Mouse (Mus musculus): ENCODE data around the gene Adi1. TPM values are rescaled to one million over a fixed set of nuclear protein-coding genes. Genes with fewer than 3 reads are reported as not detected.
A peak's percentile ranks its signal among the peaks of the same experiment; 100 is the strongest.

The Adi1 gene
- 28.6 and 32.1 TPM in 2 replicates for polyA plus RNA-seq (2015; fragmentation: Nextera tagmentation; extraction: Ambion mirVana)

DNA sequence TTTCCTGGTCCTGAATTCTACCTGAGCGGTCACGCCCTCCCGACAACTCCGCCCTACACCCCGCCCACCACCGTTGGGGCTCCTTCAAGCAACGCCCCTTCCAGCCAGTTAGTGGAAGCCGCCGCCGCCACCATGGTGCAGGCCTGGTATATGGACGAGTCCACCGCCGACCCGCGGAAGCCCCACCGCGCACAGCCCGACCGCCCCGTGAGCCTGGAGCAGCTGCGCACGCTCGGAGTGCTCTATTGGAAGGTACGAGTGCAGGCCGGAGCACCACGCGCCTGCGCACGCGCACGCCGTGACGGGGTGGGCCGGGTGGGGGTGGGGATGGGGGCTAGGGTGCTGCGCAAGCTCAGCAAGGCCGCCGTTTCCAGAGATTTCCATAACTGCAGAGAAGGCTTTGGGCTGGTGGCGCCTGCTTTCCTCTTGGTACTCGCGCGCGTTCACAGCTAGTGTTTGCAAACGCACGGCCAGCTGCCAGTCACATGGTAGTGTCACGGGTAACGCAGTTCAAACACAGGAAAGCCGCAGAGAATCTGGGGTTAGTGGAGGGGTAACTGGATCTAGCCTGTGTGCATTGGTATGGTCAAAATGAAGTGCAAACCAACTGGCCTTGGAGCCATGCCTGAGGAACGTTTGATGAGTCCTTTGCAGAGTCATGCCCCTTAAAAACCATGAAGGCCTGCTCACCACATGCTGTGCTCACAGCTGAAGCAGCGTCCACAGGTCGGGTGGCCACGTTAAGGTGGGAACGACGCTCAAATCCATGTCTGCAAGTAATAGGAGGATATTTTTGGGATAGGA, at the start of gene Adi1:
TSS of gene Adi1 (plus strand) at position 111 of the 804 bp plus-strand sequence.
- Histone ChIP-seq H3K4me2 (ENCODE audit: low read length) (peak within 1 kb of the TSS; percentile 66), H3K4me3 (ENCODE audit: low read length) (peak within 1 kb of the TSS; percentile 51), H3K27ac (ENCODE audit: low read depth, low read length) (peak within 1 kb of the TSS; percentile 92), H3K36me3 (ENCODE audit: control insufficient read depth, insufficient read depth, low read length) (no peaks in the 10 kb centered on the region), H3K9ac (ENCODE audit: low read depth, low read length) (peak within 1 kb of the TSS; percentile 76), H3K27me3 (replicated peaks; ENCODE audit: control insufficient read depth, insufficient read depth, low read length) (no peaks in the 10 kb centered on the region), H3K4me1 (ENCODE audit: control insufficient read depth, insufficient read depth, low read depth, low read length) (peaks cover 9% of the 10 kb centered on the region), H3K9me3 (ENCODE audit: control insufficient read depth, low read length) (no peaks in the 10 kb centered on the region)
- peak; percentile 99 for ATAC-seq
- WGBS: 2% methylated on average over 53 of the region's 53 CpGs

GRCm38 (mm10) chr12:28625407-28625806, 49.6 kb upstream of the Adi1 start:
- WGBS: 80% methylated on average over 7 of the region's 7 CpGs
- Histone ChIP-seq H3K9ac (ENCODE audit: low read depth, low read length) (no peak overlapping the region), H3K9me3 (ENCODE audit: control insufficient read depth, low read length) (no peaks in the 10 kb centered on the region), H3K4me2 (ENCODE audit: low read length) (no peak overlapping the region), H3K4me3 (ENCODE audit: low read length) (no peak overlapping the region), H3K27me3 (replicated peaks; ENCODE audit: control insufficient read depth, insufficient read depth, low read length) (no peaks in the 10 kb centered on the region), H3K36me3 (ENCODE audit: control insufficient read depth, insufficient read depth, low read length) (peaks cover 23% of the 10 kb centered on the region), H3K27ac (ENCODE audit: low read depth, low read length) (no peak overlapping the region), H3K4me1 (ENCODE audit: control insufficient read depth, insufficient read depth, low read depth, low read length) (no peaks in the 10 kb centered on the region; the same call in 1 of the 2 replicates)
- ATAC-seq: no peak

GRCm38 (mm10) chr12:28627092-28627491, 47.9 kb upstream of the Adi1 start:
- WGBS: 75% methylated on average over 4 of the region's 4 CpGs
- H3K4me3 ChIP-seq (ENCODE audit: low read length): no peak overlapping the region

GRCm38 (mm10) chr12:28628436-28628835, 46.6 kb upstream of the Adi1 start:
- no peak for ATAC-seq
- H3K27me3 ChIP-seq (replicated peaks; ENCODE audit: control insufficient read depth, insufficient read depth, low read length): no peaks in the 10 kb centered on the region
- H3K9me3 ChIP-seq (ENCODE audit: control insufficient read depth, low read length): no peaks in the 10 kb centered on the region
- no peak overlapping the region for H3K9ac ChIP-seq (ENCODE audit: low read depth, low read length)
- WGBS: 88% methylated on average over 2 of the region's 2 CpGs
- peaks cover 4% of the 10 kb centered on the region for H3K4me1 ChIP-seq (ENCODE audit: control insufficient read depth, insufficient read depth, low read depth, low read length)
- H3K36me3 ChIP-seq (ENCODE audit: control insufficient read depth, insufficient read depth, low read length): peaks cover 45% of the 10 kb centered on the region
- H3K4me3 ChIP-seq (ENCODE audit: low read length): no peak overlapping the region
- H3K27ac ChIP-seq (ENCODE audit: low read depth, low read length): no peak overlapping the region
- H3K4me2 ChIP-seq (ENCODE audit: low read length): no peak overlapping the region

More at GRCm38 (mm10) chr12:28627092-28627491, 47.9 kb upstream of the Adi1 start:
- no peak overlapping the region for H3K9ac ChIP-seq (ENCODE audit: low read depth, low read length)
- peaks cover 33% of the 10 kb centered on the region for H3K36me3 ChIP-seq (ENCODE audit: control insufficient read depth, insufficient read depth, low read length)
- no peak overlapping the region for H3K4me2 ChIP-seq (ENCODE audit: low read length)
- H3K27ac ChIP-seq (ENCODE audit: low read depth, low read length): no peak overlapping the region
- no peak for ATAC-seq
- no peaks in the 10 kb centered on the region for H3K9me3 ChIP-seq (ENCODE audit: control insufficient read depth, low read length)
- no peaks in the 10 kb centered on the region for H3K27me3 ChIP-seq (replicated peaks; ENCODE audit: control insufficient read depth, insufficient read depth, low read length)
- H3K4me1 ChIP-seq (ENCODE audit: control insufficient read depth, insufficient read depth, low read depth, low read length): no peaks in the 10 kb centered on the region

DNA sequence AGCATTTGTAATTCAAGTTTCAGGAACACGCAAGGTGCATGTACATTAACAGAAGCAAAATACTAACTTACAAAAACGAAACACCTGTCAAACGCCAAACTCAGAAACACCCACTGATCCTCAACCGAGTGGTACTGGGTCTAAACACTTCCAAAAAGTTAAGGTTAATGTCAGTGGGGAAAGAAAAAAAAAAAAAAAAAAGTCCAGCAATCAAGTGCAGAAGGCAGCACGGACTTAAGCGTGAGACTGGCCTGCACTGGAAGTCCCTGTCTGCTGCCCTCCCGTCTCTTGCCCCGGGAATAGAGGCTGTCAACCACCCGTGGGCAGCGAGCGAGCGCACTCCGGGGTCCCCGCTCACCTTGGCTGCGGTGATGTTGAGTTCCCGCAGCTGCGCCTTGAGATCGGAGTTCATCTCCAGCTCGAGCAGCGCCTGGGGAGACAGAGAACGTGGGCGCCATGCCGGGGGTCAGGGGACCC, 39.9 kb upstream of the Adi1 start:
- Histone ChIP-seq H3K4me1 (ENCODE audit: control insufficient read depth, insufficient read depth, low read depth, low read length) (peaks cover 16% of the 10 kb centered on the region), H3K4me2 (ENCODE audit: low read length) (peak overlapping the region; percentile 80), H3K9ac (ENCODE audit: low read depth, low read length) (peak overlapping the region; percentile 83), H3K36me3 (ENCODE audit: control insufficient read depth, insufficient read depth, low read length) (peaks cover 27% of the 10 kb centered on the region), H3K27ac (ENCODE audit: low read depth, low read length) (peak overlapping the region; percentile 83), H3K9me3 (ENCODE audit: control insufficient read depth, low read length) (no peaks in the 10 kb centered on the region), H3K27me3 (replicated peaks; ENCODE audit: control insufficient read depth, insufficient read depth, low read length) (no peaks in the 10 kb centered on the region), H3K4me3 (ENCODE audit: low read length) (peak overlapping the region; percentile 62)
- 2% methylated on average over 22 of the region's 23 CpGs for WGBS
- no peak for ATAC-seq

DNA sequence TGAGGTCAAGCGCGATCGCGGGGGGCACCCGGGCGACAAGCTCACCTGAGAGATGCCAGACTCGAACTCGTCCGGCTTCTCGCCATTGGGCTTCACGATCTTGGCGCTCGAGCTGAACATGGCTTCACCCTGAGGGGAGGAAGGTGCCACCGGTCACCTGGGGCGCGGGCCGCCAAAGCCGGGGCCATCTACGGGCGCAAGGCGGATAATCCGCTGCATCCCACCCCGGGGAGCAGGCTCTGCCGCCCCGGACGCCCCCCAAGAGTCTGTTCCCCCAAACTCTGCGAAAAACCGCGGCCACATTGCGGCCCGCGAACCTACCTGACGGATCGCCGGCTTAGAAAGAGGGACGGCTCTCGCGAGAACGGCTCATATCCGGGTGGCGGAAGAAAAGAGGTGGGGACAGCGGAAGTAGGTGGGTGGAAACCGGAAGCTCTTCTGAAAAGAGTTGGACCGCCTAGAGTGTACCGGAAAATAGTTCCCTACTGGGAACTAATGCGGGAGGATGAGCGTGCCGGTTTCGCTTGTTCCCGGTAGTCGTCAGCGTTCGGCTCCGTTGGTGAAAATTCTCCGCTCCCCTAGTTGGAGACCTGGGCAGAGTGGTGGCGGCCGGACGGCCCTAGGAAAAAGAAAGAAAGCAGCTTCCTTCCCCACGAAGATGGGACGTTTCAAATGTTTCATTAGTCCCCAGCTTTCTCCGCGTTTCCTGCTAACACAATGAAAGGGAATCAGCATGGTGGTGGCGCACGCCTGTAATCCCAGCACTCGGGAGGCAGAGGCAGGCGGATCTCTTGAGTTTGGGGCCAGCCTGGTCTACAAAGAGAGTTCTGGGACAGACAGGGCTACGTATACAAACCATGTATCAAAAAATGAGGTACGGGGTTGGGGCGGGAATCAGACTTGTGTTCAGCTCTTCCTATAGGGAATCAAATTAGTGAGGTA, 39.2 kb upstream of the Adi1 start, which contains the start of gene Rps7:
TSS of gene Rps7 (minus strand) at position 419 of the 942 bp plus-strand sequence.
- Histone ChIP-seq H3K9ac (ENCODE audit: low read depth, low read length) (peak within 1 kb of the TSS; percentile 83), H3K27ac (ENCODE audit: low read depth, low read length) (peak within 1 kb of the TSS; percentile 83), H3K36me3 (ENCODE audit: control insufficient read depth, insufficient read depth, low read length) (peaks cover 20% of the 10 kb centered on the region), H3K9me3 (ENCODE audit: control insufficient read depth, low read length) (no peaks in the 10 kb centered on the region), H3K4me2 (ENCODE audit: low read length) (peak within 1 kb of the TSS; percentile 80), H3K27me3 (replicated peaks; ENCODE audit: control insufficient read depth, insufficient read depth, low read length) (no peaks in the 10 kb centered on the region), H3K4me3 (ENCODE audit: low read length) (peak within 1 kb of the TSS; percentile 62), H3K4me1 (ENCODE audit: control insufficient read depth, insufficient read depth, low read depth, low read length) (peaks cover 16% of the 10 kb centered on the region)
- WGBS: 6% methylated on average over 66 of the region's 69 CpGs
- peak; percentile 97 for ATAC-seq

DNA sequence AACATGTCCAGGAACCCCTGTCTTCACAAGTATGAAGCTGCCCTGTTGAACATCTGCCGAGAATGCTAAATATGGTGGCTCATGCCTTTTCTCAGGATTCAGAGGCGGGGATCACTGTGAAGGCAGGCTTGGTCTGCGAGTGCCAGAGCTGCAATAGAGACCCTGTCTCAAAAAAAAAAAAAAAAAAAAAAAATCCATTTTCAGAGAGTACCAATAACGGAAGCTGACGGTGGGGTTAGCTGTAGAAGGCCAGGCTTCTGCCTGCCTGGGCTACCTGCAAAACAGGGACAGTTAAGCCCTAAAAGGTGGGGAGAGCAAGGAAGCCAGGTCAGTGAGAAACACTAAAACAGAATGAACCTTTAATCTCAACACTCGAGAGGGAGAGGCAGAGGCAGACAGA, 38.5 kb upstream of the Adi1 start:
- peak overlapping the region; percentile 63 for H3K4me2 ChIP-seq (ENCODE audit: low read length)
- H3K9me3 ChIP-seq (ENCODE audit: control insufficient read depth, low read length): no peaks in the 10 kb centered on the region
- WGBS: 89% methylated on average over 6 of the region's 6 CpGs
- no peaks in the 10 kb centered on the region for H3K27me3 ChIP-seq (replicated peaks; ENCODE audit: control insufficient read depth, insufficient read depth, low read length)
- peaks cover 16% of the 10 kb centered on the region for H3K4me1 ChIP-seq (ENCODE audit: control insufficient read depth, insufficient read depth, low read depth, low read length)
- ATAC-seq: no peak; the same call in 1 of the 2 replicates
- H3K9ac ChIP-seq (ENCODE audit: low read depth, low read length): no peak overlapping the region
- no peak overlapping the region for H3K27ac ChIP-seq (ENCODE audit: low read depth, low read length)
- H3K36me3 ChIP-seq (ENCODE audit: control insufficient read depth, insufficient read depth, low read length): peaks cover 17% of the 10 kb centered on the region
- peak overlapping the region; percentile 62 for H3K4me3 ChIP-seq (ENCODE audit: low read length)

GRCm38 (mm10) chr12:28638778-28639177, 36.3 kb upstream of the Adi1 start:
- Histone ChIP-seq H3K27ac (ENCODE audit: low read depth, low read length) (no peak overlapping the region), H3K9me3 (ENCODE audit: control insufficient read depth, low read length) (no peaks in the 10 kb centered on the region), H3K27me3 (replicated peaks; ENCODE audit: control insufficient read depth, insufficient read depth, low read length) (no peaks in the 10 kb centered on the region), H3K4me2 (ENCODE audit: low read length) (no peak overlapping the region), H3K4me3 (ENCODE audit: low read length) (no peak overlapping the region), H3K9ac (ENCODE audit: low read depth, low read length) (no peak overlapping the region), H3K36me3 (ENCODE audit: control insufficient read depth, insufficient read depth, low read length) (no peaks in the 10 kb centered on the region), H3K4me1 (ENCODE audit: control insufficient read depth, insufficient read depth, low read depth, low read length) (peaks cover 11% of the 10 kb centered on the region)
- no peak for ATAC-seq
- WGBS: 72% methylated on average over 2 of the region's 2 CpGs
